Mouse (Mus musculus): ENCODE data around the gene Rffl.
A peak's percentile ranks its signal among the peaks of the same experiment; 100 is the strongest.

Rffl gene

GRCm38 (mm10) chr11:82763742-82764437, 107.1 kb downstream of the Rffl start, which contains the start of the genes Cct6b and Zfp830:
TSS of gene Cct6b (minus strand) at chr11:82764321.
TSS of gene Zfp830 (plus strand) at chr11:82764345.
- DNase-seq: peak; percentile 96 to 97

DNA sequence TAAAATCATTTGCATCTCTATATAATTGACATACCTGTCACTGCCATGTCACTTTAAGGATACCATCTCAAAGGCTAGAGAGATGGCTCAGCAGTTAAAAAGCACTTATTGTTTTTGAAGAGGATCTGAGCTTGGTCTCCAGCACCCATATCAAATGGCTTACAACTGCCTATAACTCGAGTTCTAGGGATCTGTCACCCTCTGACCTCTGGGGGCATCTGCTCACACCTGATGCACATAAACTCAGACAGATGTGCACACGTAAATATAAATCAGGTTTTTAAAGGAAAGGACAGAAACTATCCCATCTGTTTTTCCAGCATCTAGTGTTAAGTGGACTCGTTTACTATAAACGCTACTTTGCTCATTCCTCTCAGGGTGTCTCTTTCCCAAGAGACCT, 107.7 kb downstream of the Rffl start:
- DNase-seq: no peak

DNA sequence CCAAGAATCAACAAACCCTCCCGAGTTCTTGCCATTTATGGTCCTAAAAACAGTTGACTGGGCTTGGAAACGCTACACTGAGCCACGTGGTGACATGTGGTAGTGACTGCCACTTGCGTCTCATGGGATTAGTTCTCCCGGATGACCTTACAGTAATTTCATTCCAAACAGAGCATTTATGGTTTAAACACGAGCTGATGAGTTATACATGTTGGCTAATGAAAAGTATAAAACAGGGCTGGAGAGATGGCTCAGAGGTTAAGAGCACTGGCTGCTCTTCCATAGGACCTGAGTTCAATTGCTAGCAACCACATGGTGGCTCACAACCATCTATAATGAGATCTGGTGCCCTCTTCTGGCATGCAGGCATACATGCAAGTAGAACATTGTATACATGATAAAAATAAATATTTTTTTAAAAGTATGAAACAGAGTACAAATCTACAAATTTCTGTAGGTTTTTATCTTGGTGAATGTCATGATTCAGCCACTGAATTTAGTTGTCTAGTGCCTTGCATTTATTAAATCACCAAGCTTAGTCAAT, 108.7 kb downstream of the Rffl start:
- no peak for DNase-seq

DNA sequence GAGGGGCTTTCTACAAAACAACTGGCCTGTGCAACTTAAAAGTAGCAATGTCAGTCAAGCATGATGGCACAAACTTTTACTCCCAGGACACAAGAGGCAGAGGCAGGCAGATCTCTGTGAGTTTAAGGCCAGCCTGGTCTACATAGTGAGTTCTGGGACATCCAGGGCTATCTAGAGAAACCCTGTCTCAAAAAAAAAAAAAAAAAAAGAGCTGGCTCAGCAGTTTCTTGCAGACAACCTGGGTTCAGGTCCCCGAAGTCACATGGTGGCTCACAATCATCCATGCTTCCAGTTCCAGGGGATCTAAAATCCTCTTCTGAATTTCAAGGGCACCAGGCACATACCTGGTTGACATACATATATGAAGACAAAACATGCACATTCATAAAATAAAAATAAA, 115.1 kb downstream of the Rffl start:
- DNase-seq: no peak

All from cerebellum, postnatal 10 days (tissue).